Mouse (Mus musculus): ENCODE measurements around the gene Nrp1.

DNA sequence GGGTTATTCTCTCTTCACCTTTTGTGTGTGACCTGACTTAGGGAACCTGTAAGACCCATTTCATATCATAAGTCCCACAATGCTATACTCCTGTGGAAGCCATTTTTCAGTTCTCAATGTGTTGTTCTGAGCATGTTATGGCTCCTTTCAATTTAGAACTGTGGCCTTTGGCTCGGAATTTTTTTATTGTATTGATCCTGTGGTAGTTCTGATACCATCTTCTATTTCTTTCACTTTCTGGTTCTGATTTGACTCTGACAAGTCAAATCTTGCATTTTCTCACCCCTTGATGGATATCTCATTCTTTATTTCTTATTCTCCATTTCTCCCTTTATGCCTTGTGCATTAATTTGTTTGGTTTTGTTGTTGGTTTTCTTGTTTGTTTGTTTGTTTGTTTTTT is 167.5 kb downstream of the Nrp1 start:
- TF ChIP-seq CTCF (IDR thresholded peaks at IDR 0.05; ENCODE audit: control insufficient read depth, insufficient read depth, low read length) (no peak), POLR2A (IDR thresholded peaks at IDR 0.05; ENCODE audit: borderline replicate concordance, control insufficient read depth, low read depth, low read length) (no peak)
